Mouse (Mus musculus) embryonic facial prominence, embryonic 12.5 days (tissue): Measurements from ENCODE around the gene Gm867. TPM values are rescaled to one million over a fixed set of nuclear protein-coding genes. Genes with fewer than 3 reads are reported as not detected.

Source experiments
- ATAC-seq: fragments of 200-750 bp; cut with Nextera tagmentation; 2 replicates; pipeline ENCODE4 v1.8.0; 2017; ENCODE audit not compliant: insufficient number of reproducible peaks, insufficient read depth, low FRiP score, low TSS enrichment
- H3K27ac ChIP-seq: fragments of 300-500 bp; sonication (generic); 2 replicates; pipeline ENCODE4 v1.5.1; 2016; ENCODE audit warnings: mild to moderate bottlenecking
- H3K27me3 ChIP-seq: fragments of 300-500 bp; sonication (generic); 2 replicates; pipeline ENCODE4 v1.6.1; 2016; ENCODE audit warnings: mild to moderate bottlenecking, moderate library complexity
- H3K36me3 ChIP-seq: fragments of 300-500 bp; sonication (generic); 2 replicates; pipeline ENCODE4 v1.6.1; 2016; ENCODE audit warnings: mild to moderate bottlenecking
- H3K4me1 ChIP-seq: fragments of 300-500 bp; sonication (generic); 2 replicates; pipeline ENCODE4 v1.6.1; 2016
- H3K4me2 ChIP-seq: fragments of 300-500 bp; sonication (generic); replicated peaks from 2 replicates; pipeline ENCODE4 v1.6.1; 2016; ENCODE audit warnings: mild to moderate bottlenecking, moderate library complexity
- H3K4me3 ChIP-seq: fragments of 300-500 bp; sonication (generic); 2 replicates; pipeline ENCODE4 v1.5.1; 2016; ENCODE audit warnings: mild to moderate bottlenecking
- H3K9ac ChIP-seq: fragments of 300-500 bp; sonication (generic); 2 replicates; pipeline ENCODE4 v1.6.1; 2016; ENCODE audit warnings: mild to moderate bottlenecking, moderate library complexity
- H3K9me3 ChIP-seq: fragments of 300-500 bp; sonication (generic); 2 replicates; pipeline ENCODE4 v1.6.1; 2016; ENCODE audit warnings: mild to moderate bottlenecking, moderate library complexity
- WGBS: fragments of 180-500 bp; shearing (Covaris S2); methylation state at CpG from one replicate; pipeline ENCODE4 v1.1.7; 2016; 5-methylcytosine and 5-hydroxymethylcytosine counted together
- polyA plus RNA-seq: library from polyadenylated mRNA; unstranded; fragments of >200 nt; fragmentation: Nextera tagmentation; extraction: Ambion mirVana; gene quantifications from 2 replicates; pipeline ENCODE4 v1.2.1, GENCODE M21; 2016

Gene Gm867
- polyA plus RNA-seq, 1 experiment from 2014 or later = 0.37 TPM

- peaks cover 36% of the 10 kb centered on the region for H3K4me1 ChIP-seq
Measured at GRCm38 (mm10) chr10:75934991-75935390, 5.5 kb downstream of the Gm867 start.

GRCm38 (mm10) chr10:75932891-75933290 lies 7.6 kb downstream of the Gm867 start, which contains the start of gene Chchd10:
TSS of gene Chchd10 (plus strand) at chr10:75933130.
- ATAC-seq = no peak
- Histone ChIP-seq H3K9me3 (no peaks in the 10 kb centered on the region), H3K9ac (peak within 1 kb of the TSS; percentile 94), H3K27me3 (peaks cover 34% of the 10 kb centered on the region), H3K4me3 (peak within 1 kb of the TSS; percentile 66), H3K4me2 (peak within 1 kb of the TSS; percentile 83), H3K27ac (peak within 1 kb of the TSS; percentile 80), H3K4me1 (peaks cover 38% of the 10 kb centered on the region), H3K36me3 (peaks cover 5% of the 10 kb centered on the region)
- WGBS = 27% methylated on average over 6 of the region's 6 CpGs

More at GRCm38 (mm10) chr10:75934991-75935390, 5.5 kb downstream of the Gm867 start:
- Histone ChIP-seq H3K9me3 (no peaks in the 10 kb centered on the region), H3K9ac (no peak overlapping the region; the same call in 1 of the 2 replicates), H3K36me3 (no peaks in the 10 kb centered on the region), H3K4me2 (peak overlapping the region; percentile 80), H3K4me3 (0 out of 2 replicates have a peak overlapping the region, but pooled peaks have one; percentile 43), H3K27me3 (peaks cover 34% of the 10 kb centered on the region), H3K27ac (no peak overlapping the region)
- WGBS = 69% methylated on average over 1 of the region's 1 CpGs
- no peak for ATAC-seq

GRCm38 (mm10) chr10:75932081-75932678 lies 8.3 kb downstream of the Gm867 start:
- ATAC-seq = peak; percentile 42
- H3K4me2 ChIP-seq = peak overlapping the region; percentile 83
- peak overlapping the region; percentile 66 for H3K4me3 ChIP-seq
- H3K9me3 ChIP-seq = no peaks in the 10 kb centered on the region
- peak overlapping the region; percentile 94 for H3K9ac ChIP-seq
- H3K27ac ChIP-seq = peak overlapping the region; percentile 80
- WGBS = under 1% methylated on average over 35 of the region's 44 CpGs
- H3K36me3 ChIP-seq = peaks cover 12% of the 10 kb centered on the region
- H3K27me3 ChIP-seq = peaks cover 29% of the 10 kb centered on the region
- H3K4me1 ChIP-seq = peaks cover 38% of the 10 kb centered on the region

- Histone ChIP-seq H3K9me3 (no peaks in the 10 kb centered on the region), H3K27ac (peak overlapping the region; percentile 80; the same call in 1 of the 2 replicates), H3K36me3 (peaks cover 21% of the 10 kb centered on the region), H3K27me3 (peaks cover 20% of the 10 kb centered on the region), H3K4me3 (peak overlapping the region; percentile 66), H3K9ac (peak overlapping the region; percentile 94), H3K4me1 (peaks cover 38% of the 10 kb centered on the region), H3K4me2 (peak overlapping the region; percentile 83)
- ATAC-seq = no peak
- 19% methylated on average over 7 of the region's 7 CpGs for WGBS
Measured at GRCm38 (mm10) chr10:75931311-75931710, 9.2 kb downstream of the Gm867 start.

- Histone ChIP-seq H3K4me2 (peak overlapping the region; percentile 83), H3K27me3 (peaks cover 10% of the 10 kb centered on the region; the same call in 1 of the 2 replicates), H3K9me3 (no peaks in the 10 kb centered on the region)
Measured at GRCm38 (mm10) chr10:75930304-75930703, 10.2 kb downstream of the Gm867 start.

GRCm38 (mm10) chr10:75926396-75926795 lies 14.1 kb downstream of the Gm867 start:
- WGBS = 69% methylated on average over 13 of the region's 13 CpGs
- H3K27me3 ChIP-seq = peaks cover 5% of the 10 kb centered on the region; the same call in 1 of the 2 replicates
- no peak overlapping the region for H3K27ac ChIP-seq
- no peak overlapping the region for H3K9ac ChIP-seq
- peaks cover 45% of the 10 kb centered on the region for H3K36me3 ChIP-seq
- no peak for ATAC-seq
- peaks cover 27% of the 10 kb centered on the region for H3K4me1 ChIP-seq
- no peak overlapping the region for H3K4me3 ChIP-seq
- H3K4me2 ChIP-seq = no peak overlapping the region
- no peaks in the 10 kb centered on the region for H3K9me3 ChIP-seq

More at GRCm38 (mm10) chr10:75930304-75930703, 10.2 kb downstream of the Gm867 start:
- H3K4me3 ChIP-seq = peak overlapping the region; percentile 66; the same call in 1 of the 2 replicates
- H3K9ac ChIP-seq = no peak overlapping the region; the same call in 1 of the 2 replicates
- peak overlapping the region; percentile 50; the same call in 1 of the 2 replicates for H3K27ac ChIP-seq
- H3K36me3 ChIP-seq = peaks cover 31% of the 10 kb centered on the region
- ATAC-seq = no peak
- WGBS = 13% methylated on average over 6 of the region's 6 CpGs
- H3K4me1 ChIP-seq = peaks cover 30% of the 10 kb centered on the region

GRCm38 (mm10) chr10:75924324-75924723 lies 16.1 kb downstream of the Gm867 start:
- Histone ChIP-seq H3K36me3 (peaks cover 45% of the 10 kb centered on the region), H3K9ac (no peak overlapping the region), H3K9me3 (no peaks in the 10 kb centered on the region), H3K27me3 (no peaks in the 10 kb centered on the region), H3K4me2 (no peak overlapping the region), H3K27ac (no peak overlapping the region), H3K4me1 (peaks cover 25% of the 10 kb centered on the region), H3K4me3 (no peak overlapping the region)
- WGBS = 59% methylated on average over 2 of the region's 2 CpGs
- no peak for ATAC-seq

- peaks cover 44% of the 10 kb centered on the region for H3K36me3 ChIP-seq
- H3K27ac ChIP-seq = peak overlapping the region; percentile 95
- H3K4me1 ChIP-seq = peaks cover 47% of the 10 kb centered on the region
Measured at GRCm38 (mm10) chr10:75921726-75922560, 18.5 kb downstream of the Gm867 start.

GRCm38 (mm10) chr10:75921026-75921725 lies 19.3 kb downstream of the Gm867 start, which contains the start of gene Smarcb1:
TSS of gene Smarcb1 (minus strand) at chr10:75921617.
- Histone ChIP-seq H3K27ac (peak within 1 kb of the TSS; percentile 95), H3K27me3 (no peaks in the 10 kb centered on the region), H3K4me3 (peak within 1 kb of the TSS; percentile 84), H3K9me3 (no peaks in the 10 kb centered on the region), H3K9ac (peak within 1 kb of the TSS; percentile 94), H3K36me3 (peaks cover 43% of the 10 kb centered on the region), H3K4me2 (peak within 1 kb of the TSS; percentile 84), H3K4me1 (peaks cover 53% of the 10 kb centered on the region)
- ATAC-seq = peak; percentile 78
- under 1% methylated on average over 76 of the region's 76 CpGs for WGBS

More at GRCm38 (mm10) chr10:75921726-75922560, 18.5 kb downstream of the Gm867 start:
- H3K9me3 ChIP-seq = no peaks in the 10 kb centered on the region
- H3K9ac ChIP-seq = peak overlapping the region; percentile 94
- 4% methylated on average over 22 of the region's 22 CpGs for WGBS
- peak overlapping the region; percentile 84 for H3K4me3 ChIP-seq
- no peaks in the 10 kb centered on the region for H3K27me3 ChIP-seq
- ATAC-seq = peak; percentile 37
- peak overlapping the region; percentile 84 for H3K4me2 ChIP-seq

GRCm38 (mm10) chr10:75919026-75919425 lies 21.4 kb downstream of the Gm867 start:
- peaks cover 57% of the 10 kb centered on the region for H3K4me1 ChIP-seq

GRCm38 (mm10) chr10:75916840-75917239 lies 23.6 kb downstream of the Gm867 start:
- Histone ChIP-seq H3K9me3 (no peaks in the 10 kb centered on the region), H3K4me2 (no peak overlapping the region), H3K4me3 (no peak overlapping the region), H3K4me1 (peaks cover 46% of the 10 kb centered on the region), H3K27ac (no peak overlapping the region), H3K9ac (no peak overlapping the region), H3K27me3 (no peaks in the 10 kb centered on the region), H3K36me3 (peaks cover 50% of the 10 kb centered on the region)
- 59% methylated on average over 8 of the region's 8 CpGs for WGBS
- no peak for ATAC-seq

More at GRCm38 (mm10) chr10:75919026-75919425, 21.4 kb downstream of the Gm867 start:
- H3K36me3 ChIP-seq = peaks cover 45% of the 10 kb centered on the region
- no peak overlapping the region for H3K4me2 ChIP-seq
- H3K4me3 ChIP-seq = no peak overlapping the region
- ATAC-seq = no peak
- no peaks in the 10 kb centered on the region for H3K27me3 ChIP-seq
- no peak overlapping the region for H3K27ac ChIP-seq
- H3K9me3 ChIP-seq = no peaks in the 10 kb centered on the region
- H3K9ac ChIP-seq = no peak overlapping the region
- 87% methylated on average over 5 of the region's 5 CpGs for WGBS
